Mouse (Mus musculus) olfactory bulb, adult 2 months (tissue): ENCODE measurements around the gene Olig1.

ENCODE experiments used
- CTCF ChIP-seq: fragments of 200-500 bp; IDR thresholded peaks from 2 replicates; pipeline ENCODE4 v1.5.1; 2012; ENCODE audit warnings: low read depth, mild to moderate bottlenecking, low read length, moderate library complexity; ENCODE audit not compliant: insufficient read depth
- POLR2A ChIP-seq: fragments of 200-500 bp; IDR thresholded peaks from 2 replicates; pipeline ENCODE4 v1.6.1; 2012; ENCODE audit warnings: mild to moderate bottlenecking, low read depth, low read length, moderate library complexity; ENCODE audit not compliant: insufficient read depth

DNA sequence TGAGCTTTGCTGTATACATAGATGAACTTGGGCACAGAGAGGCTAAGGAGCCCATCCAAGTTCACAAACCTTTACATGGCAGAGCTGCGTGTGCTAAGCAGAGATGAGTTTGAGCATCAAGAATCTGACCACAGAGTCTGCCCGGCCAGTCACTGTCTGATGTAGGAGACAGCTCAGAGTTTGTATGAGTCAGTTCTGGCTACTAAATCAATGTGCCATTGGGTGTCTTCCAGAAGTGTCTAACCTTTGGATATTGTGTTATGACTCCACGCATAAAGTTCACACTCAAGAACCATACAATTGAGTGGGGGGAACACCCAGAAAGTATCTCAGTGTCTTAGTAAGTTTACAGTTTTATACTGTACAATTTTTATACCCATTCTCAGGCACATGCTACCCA is 8.7 kb upstream of the Olig1 start:
- TF ChIP-seq CTCF = no peak
- no peak for TF ChIP-seq POLR2A
